Mouse (Mus musculus): ENCODE measurements around the gene Polr2e. TPM values are rescaled to one million over a fixed set of nuclear protein-coding genes. Genes with fewer than 3 reads are reported as not detected.
A peak's percentile ranks its signal among the peaks of the same experiment; 100 is the strongest.

Polr2e gene
- polyA plus RNA-seq, 1 experiment from 2014 or later, result 141 TPM

DNA sequence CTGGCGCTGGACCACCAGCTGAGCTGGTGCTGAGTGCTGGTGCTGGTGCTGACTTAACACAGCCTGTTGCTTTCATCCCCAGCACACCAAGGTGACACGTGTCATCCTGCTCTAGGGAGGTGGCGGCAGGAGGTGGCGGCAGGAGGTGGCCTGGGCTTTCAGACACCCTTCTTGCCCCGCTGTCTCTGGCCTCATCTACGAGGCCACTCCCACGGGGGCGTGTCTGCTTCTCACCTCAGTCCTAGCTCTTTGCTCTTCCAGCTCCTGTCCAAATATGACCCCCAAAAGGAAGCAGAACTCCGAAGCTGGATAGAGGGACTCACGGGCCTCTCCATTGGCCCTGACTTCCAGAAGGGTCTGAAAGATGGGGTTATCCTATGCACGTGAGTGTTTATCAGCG is 48.5 kb downstream of the Polr2e start:
- Histone ChIP-seq H3K36me3 (ENCODE audit: control insufficient read depth, insufficient read depth, low read length) (no peaks in the 10 kb centered on the region), H3K27me3 (replicated peaks; ENCODE audit: control insufficient read depth, insufficient read depth, low read length) (peaks cover 24% of the 10 kb centered on the region)

DNA sequence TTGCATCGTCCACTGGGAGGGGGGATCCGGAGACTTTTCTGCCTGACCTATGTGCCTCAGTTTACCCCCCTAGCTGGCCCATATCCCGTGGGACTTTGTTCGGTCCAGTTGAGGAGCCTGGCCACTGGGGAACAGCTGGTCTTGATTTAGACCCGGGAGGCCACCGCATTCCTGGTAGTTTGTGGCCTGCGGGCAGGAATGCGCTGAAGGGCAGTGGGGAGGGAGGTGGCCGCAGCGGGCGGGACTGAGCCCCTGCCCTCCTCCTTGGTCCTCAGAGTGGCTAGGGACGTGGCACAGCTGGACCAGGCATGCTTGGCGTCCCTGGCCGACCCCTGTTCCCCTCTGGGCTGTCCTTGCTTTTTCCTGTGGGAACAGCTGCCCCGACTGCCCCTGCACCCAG is 49.7 kb downstream of the Polr2e start:
- Histone ChIP-seq H3K4me3 (ENCODE audit: low read length) (peak overlapping the region; percentile 48; the same call in 1 of the 2 replicates), H3K27ac (ENCODE audit: low read depth, low read length) (no peak overlapping the region), H3K9ac (ENCODE audit: low read depth, low read length) (0 out of 2 replicates have a peak overlapping the region, but pooled peaks have one; percentile 24), H3K4me1 (ENCODE audit: control insufficient read depth, insufficient read depth, low read depth, low read length) (peaks cover 9% of the 10 kb centered on the region), H3K9me3 (ENCODE audit: control insufficient read depth, low read length) (peaks cover 6% of the 10 kb centered on the region), H3K27me3 (replicated peaks; ENCODE audit: control insufficient read depth, insufficient read depth, low read length) (peaks cover 24% of the 10 kb centered on the region), H3K4me2 (ENCODE audit: low read length) (peak overlapping the region; percentile 62), H3K36me3 (ENCODE audit: control insufficient read depth, insufficient read depth, low read length) (no peaks in the 10 kb centered on the region)
- ATAC-seq, result no peak
- 16% methylated on average over 15 of the region's 15 CpGs for WGBS

More for the DNA sequence above, 48.5 kb downstream of the Polr2e start:
- no peak for ATAC-seq
- no peak overlapping the region for H3K9ac ChIP-seq (ENCODE audit: low read depth, low read length)
- no peak overlapping the region for H3K27ac ChIP-seq (ENCODE audit: low read depth, low read length)
- H3K4me2 ChIP-seq (ENCODE audit: low read length), result no peak overlapping the region
- H3K4me1 ChIP-seq (ENCODE audit: control insufficient read depth, insufficient read depth, low read depth, low read length), result peaks cover 11% of the 10 kb centered on the region
- 58% methylated on average over 12 of the region's 12 CpGs for WGBS
- peaks cover 6% of the 10 kb centered on the region for H3K9me3 ChIP-seq (ENCODE audit: control insufficient read depth, low read length)
- H3K4me3 ChIP-seq (ENCODE audit: low read length), result no peak overlapping the region

DNA sequence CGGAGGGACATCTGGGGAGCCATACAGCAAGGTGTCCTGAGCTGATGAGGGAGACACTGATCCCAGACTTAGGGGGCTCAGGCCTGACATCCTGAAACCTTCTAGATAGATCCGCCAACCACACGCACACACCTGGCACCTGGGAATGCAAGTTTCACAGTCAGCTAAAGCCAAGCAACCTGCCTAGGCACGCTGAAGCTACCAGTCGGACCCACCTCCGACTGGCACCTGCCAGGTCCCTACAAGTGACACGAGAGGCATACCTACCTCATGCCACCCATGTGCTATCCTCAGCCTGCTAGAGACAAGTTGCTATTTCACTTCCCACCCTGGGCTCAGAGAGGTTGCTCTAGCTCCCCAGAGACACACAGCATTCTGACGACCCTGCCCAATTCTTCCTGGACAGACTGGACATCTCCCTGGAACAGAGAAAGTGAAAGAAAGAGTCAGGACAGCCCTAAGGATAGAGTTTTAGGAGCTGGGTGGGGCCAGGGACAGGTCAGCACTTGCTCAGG is 50.3 kb downstream of the Polr2e start:
- no peak for ATAC-seq
- Histone ChIP-seq H3K27ac (ENCODE audit: low read depth, low read length) (no peak overlapping the region), H3K4me2 (ENCODE audit: low read length) (peak overlapping the region; percentile 62), H3K4me1 (ENCODE audit: control insufficient read depth, insufficient read depth, low read depth, low read length) (peaks cover 9% of the 10 kb centered on the region), H3K4me3 (ENCODE audit: low read length) (peak overlapping the region; percentile 48), H3K9ac (ENCODE audit: low read depth, low read length) (no peak overlapping the region), H3K27me3 (replicated peaks; ENCODE audit: control insufficient read depth, insufficient read depth, low read length) (peaks cover 24% of the 10 kb centered on the region), H3K36me3 (ENCODE audit: control insufficient read depth, insufficient read depth, low read length) (no peaks in the 10 kb centered on the region), H3K9me3 (ENCODE audit: control insufficient read depth, low read length) (peaks cover 6% of the 10 kb centered on the region)
- WGBS, result 31% methylated on average over 8 of the region's 8 CpGs

DNA sequence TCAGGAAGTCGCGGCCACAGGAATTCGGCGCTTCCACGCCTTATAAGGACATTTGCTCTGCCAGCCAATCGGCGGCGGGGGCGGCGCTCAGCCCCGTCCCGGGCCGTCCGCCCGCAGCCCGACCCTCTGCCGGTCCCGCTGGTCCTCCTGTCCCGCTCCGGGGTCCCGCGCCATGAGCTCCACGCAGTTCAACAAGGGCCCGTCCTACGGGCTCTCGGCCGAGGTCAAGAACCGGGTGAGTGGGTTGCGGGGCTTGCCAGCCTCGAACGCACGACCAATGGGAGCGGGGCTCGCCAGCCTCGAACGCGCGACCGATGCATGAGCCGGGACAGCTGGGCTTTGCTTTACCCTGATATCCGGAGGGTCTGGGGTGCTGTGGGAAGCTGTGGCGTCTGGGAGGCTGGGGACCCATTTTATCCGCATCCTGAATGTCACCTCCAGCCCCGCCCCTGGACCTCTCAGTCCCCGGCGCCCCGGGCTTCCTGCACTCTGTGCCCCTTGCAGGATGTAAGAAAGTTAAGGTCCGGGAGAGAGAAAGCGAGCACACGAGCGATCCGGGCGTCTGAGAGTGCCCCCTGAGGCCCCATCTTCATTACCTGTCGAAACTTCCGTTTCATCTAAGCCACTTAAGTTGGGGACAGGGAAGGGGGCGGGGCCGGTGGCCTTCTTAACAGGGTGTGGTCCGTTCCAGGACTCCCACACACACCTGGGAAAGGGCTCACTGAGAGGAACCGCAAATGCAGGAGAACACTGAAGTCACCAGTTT is 50.9 kb downstream of the Polr2e start, which contains the start of gene Cnn2:
Gene Cnn2, plus strand, starts transcription at position 79 of the 766 bp plus-strand sequence.
- no peaks in the 10 kb centered on the region for H3K36me3 ChIP-seq (ENCODE audit: control insufficient read depth, insufficient read depth, low read length)
- peaks cover 24% of the 10 kb centered on the region for H3K27me3 ChIP-seq (replicated peaks; ENCODE audit: control insufficient read depth, insufficient read depth, low read length)
- peak within 1 kb of the TSS; percentile 62 for H3K4me2 ChIP-seq (ENCODE audit: low read length)
- peaks cover 9% of the 10 kb centered on the region for H3K4me1 ChIP-seq (ENCODE audit: control insufficient read depth, insufficient read depth, low read depth, low read length)
- no peak within 1 kb of the TSS for H3K27ac ChIP-seq (ENCODE audit: low read depth, low read length)
- peak within 1 kb of the TSS; percentile 51 for H3K9ac ChIP-seq (ENCODE audit: low read depth, low read length)
- peak within 1 kb of the TSS; percentile 48 for H3K4me3 ChIP-seq (ENCODE audit: low read length)
- under 1% methylated on average over 41 of the region's 59 CpGs for WGBS
- peaks cover 6% of the 10 kb centered on the region for H3K9me3 ChIP-seq (ENCODE audit: control insufficient read depth, low read length)
- no peak for ATAC-seq

DNA sequence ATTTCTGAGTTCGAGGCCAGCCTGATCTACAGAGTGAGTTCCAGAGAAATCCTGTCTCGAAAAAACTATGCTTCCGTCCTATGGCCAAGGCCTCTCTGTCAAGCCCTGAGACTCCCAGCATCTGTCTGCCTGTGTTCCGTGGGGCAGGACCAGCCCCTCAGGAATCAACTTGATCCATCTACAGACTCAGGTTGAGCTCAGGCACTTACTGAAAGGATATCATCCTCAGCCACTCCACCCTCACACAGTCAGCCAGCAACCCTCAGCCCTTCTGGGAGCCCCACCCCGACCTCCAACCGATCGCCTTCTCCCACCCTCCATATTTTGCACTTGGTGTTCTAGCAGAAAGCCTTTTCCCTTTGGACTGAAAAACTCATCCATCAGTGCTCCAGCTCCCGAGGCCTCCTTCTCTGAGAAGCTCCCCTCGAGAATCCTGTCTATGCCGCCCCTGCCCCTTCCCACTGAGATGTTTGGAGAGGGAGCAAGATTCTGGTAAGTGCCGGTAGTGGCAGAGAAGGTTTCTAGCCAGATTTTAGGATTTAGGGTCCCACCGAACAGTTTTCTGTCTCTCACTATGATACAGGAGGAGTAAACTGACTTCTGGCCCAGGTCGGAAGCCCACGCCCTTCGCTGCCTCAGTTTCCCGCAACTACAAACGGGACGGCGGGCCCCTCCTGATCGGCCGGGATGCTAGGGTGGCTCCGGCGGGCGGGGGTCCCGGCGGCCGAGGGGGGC is 51.7 kb downstream of the Polr2e start:
- Histone ChIP-seq H3K4me3 (ENCODE audit: low read length) (peak overlapping the region; percentile 48), H3K9me3 (ENCODE audit: control insufficient read depth, low read length) (peaks cover 6% of the 10 kb centered on the region), H3K9ac (ENCODE audit: low read depth, low read length) (peak overlapping the region; percentile 51), H3K4me2 (ENCODE audit: low read length) (peak overlapping the region; percentile 62), H3K27ac (ENCODE audit: low read depth, low read length) (no peak overlapping the region), H3K4me1 (ENCODE audit: control insufficient read depth, insufficient read depth, low read depth, low read length) (peaks cover 15% of the 10 kb centered on the region), H3K36me3 (ENCODE audit: control insufficient read depth, insufficient read depth, low read length) (no peaks in the 10 kb centered on the region), H3K27me3 (replicated peaks; ENCODE audit: control insufficient read depth, insufficient read depth, low read length) (peaks cover 24% of the 10 kb centered on the region)
- no peak for ATAC-seq
- 10% methylated on average over 27 of the region's 27 CpGs for WGBS

DNA sequence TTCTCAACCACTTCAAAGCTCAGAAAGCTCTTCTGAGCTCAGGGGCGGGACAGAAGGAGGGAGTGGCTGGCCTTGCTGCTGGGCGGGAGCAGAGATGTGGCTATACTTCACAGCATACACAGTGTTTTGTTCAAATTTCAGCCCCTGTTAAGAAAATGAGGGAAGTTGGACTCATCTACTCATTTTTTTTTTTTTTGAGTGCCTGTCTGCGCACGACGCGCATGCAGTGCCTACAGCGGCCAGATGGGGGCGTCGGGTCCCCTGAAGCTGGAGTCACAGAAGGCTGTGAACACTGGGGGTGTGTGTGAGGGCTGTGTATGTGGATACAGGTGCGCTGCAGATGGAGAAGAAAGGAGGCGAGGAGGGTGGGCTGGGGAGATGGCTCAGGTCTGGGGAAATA is 52.6 kb downstream of the Polr2e start:
- H3K4me3 ChIP-seq (ENCODE audit: low read length), result no peak overlapping the region
- no peak for ATAC-seq
- peaks cover 6% of the 10 kb centered on the region for H3K9me3 ChIP-seq (ENCODE audit: control insufficient read depth, low read length)
- 4% methylated on average over 11 of the region's 11 CpGs for WGBS
- no peak overlapping the region for H3K9ac ChIP-seq (ENCODE audit: low read depth, low read length)
- peaks cover 23% of the 10 kb centered on the region for H3K4me1 ChIP-seq (ENCODE audit: control insufficient read depth, insufficient read depth, low read depth, low read length)
- H3K4me2 ChIP-seq (ENCODE audit: low read length), result peak overlapping the region; percentile 13; the same call in 1 of the 2 replicates
- peaks cover 24% of the 10 kb centered on the region for H3K27me3 ChIP-seq (replicated peaks; ENCODE audit: control insufficient read depth, insufficient read depth, low read length)
- H3K27ac ChIP-seq (ENCODE audit: low read depth, low read length), result no peak overlapping the region
- no peaks in the 10 kb centered on the region for H3K36me3 ChIP-seq (ENCODE audit: control insufficient read depth, insufficient read depth, low read length)

DNA sequence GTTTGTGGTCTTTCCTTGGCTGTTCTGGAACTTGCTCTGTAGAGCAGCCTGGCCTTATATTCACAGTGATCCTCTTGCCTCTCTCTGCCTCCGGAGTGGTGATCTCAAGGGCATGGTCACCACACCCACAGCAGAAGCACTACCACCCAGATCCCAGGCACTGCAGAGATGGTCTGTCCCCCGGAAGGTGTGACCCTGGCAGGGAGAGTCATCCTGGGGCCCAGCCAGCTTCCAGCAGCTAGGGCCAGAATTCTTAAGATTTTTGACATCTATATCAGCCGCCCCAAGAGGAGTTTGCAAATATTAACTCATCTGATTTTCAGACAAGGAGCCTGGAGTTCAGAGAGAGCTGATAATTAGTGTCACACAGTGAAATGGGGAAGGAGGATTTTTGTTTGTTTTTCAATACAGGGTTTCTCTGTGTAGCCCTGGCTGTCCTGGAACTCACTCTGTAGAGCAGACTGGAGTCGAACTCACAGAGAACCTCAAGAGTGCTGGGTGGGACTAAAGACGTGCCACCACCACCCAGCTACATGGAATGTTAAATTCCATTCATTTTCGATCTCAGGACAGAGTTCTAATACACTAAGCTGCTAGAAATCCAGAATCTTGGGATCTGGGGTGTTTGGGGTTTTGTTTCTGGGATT is 53.2 kb downstream of the Polr2e start:
- no peak for ATAC-seq
- H3K4me1 ChIP-seq (ENCODE audit: control insufficient read depth, insufficient read depth, low read depth, low read length), result peaks cover 27% of the 10 kb centered on the region
- 43% methylated on average over 6 of the region's 6 CpGs for WGBS

More for the DNA sequence above, 53.2 kb downstream of the Polr2e start:
- H3K9ac ChIP-seq (ENCODE audit: low read depth, low read length), result peak overlapping the region; percentile 93
- H3K27me3 ChIP-seq (replicated peaks; ENCODE audit: control insufficient read depth, insufficient read depth, low read length), result peaks cover 24% of the 10 kb centered on the region
- no peaks in the 10 kb centered on the region for H3K36me3 ChIP-seq (ENCODE audit: control insufficient read depth, insufficient read depth, low read length)
- peaks cover 3% of the 10 kb centered on the region; the same call in 1 of the 2 replicates for H3K9me3 ChIP-seq (ENCODE audit: control insufficient read depth, low read length)
- H3K4me3 ChIP-seq (ENCODE audit: low read length), result peak overlapping the region; percentile 80
- H3K4me2 ChIP-seq (ENCODE audit: low read length), result peak overlapping the region; percentile 98
- H3K27ac ChIP-seq (ENCODE audit: low read depth, low read length), result peak overlapping the region; percentile 94

Data from hindbrain, embryonic 16.5 days (tissue).